Mouse (Mus musculus): ENCODE results near the gene Myoz2. TPM values are rescaled to one million over a fixed set of nuclear protein-coding genes. Genes with fewer than 3 reads are reported as not detected.

Myoz2 gene
- polyA plus RNA-seq (2014; fragmentation: Nextera tagmentation; extraction: Ambion mirVana) = 0.55 TPM in 1 of 2 replicates, not detected in the other

- Histone ChIP-seq H3K27ac (ENCODE audit: low read depth, low read length) (no peak within 1 kb of the TSS), H3K4me3 (ENCODE audit: low read depth, low read length) (no peak within 1 kb of the TSS), H3K9me3 (ENCODE audit: control insufficient read depth, low read length) (no peaks in the 10 kb centered on the region), H3K4me2 (ENCODE audit: low read depth, low read length) (no peak within 1 kb of the TSS), H3K9ac (replicated peaks; ENCODE audit: low read depth, low read length) (no peak within 1 kb of the TSS), H3K27me3 (ENCODE audit: control insufficient read depth, insufficient read depth, low read length) (no peaks in the 10 kb centered on the region), H3K36me3 (ENCODE audit: control insufficient read depth, insufficient read depth, low read length) (no peaks in the 10 kb centered on the region), H3K4me1 (ENCODE audit: control insufficient read depth, insufficient read depth, low read length) (no peaks in the 10 kb centered on the region)
- WGBS = 89% methylated on average over 7 of the region's 7 CpGs
- ATAC-seq (ENCODE audit: low read depth) = no peak
These were observed at the start of gene Myoz2 for GRCm38 (mm10) chr3:123034752-123035151. Gene Myoz2 (minus strand): TSS chr3:123035015.

DNA sequence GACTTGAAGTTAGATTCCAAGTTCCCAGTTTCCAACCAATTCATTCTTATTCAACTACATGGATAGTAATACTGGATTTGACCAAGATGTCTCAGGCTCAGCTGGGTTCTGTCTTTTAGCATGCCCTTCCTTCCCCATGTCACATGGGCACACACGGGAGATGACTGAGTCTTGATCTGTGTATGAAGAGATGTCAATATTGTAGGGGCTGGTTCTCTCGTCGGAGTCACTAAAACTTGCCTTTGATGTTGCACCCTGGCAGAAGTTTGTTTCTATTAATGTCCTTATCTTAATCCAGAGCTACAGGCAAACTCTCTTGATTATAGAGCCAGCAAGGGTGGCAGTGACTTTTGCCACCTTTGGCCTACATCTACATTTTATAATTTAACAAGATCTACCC is 46.9 kb upstream of the Myoz2 start:
- Histone ChIP-seq H3K27me3 (ENCODE audit: control insufficient read depth, insufficient read depth, low read length) (no peaks in the 10 kb centered on the region), H3K4me1 (ENCODE audit: control insufficient read depth, insufficient read depth, low read length) (no peaks in the 10 kb centered on the region), H3K4me2 (ENCODE audit: low read depth, low read length) (no peak overlapping the region), H3K9me3 (ENCODE audit: control insufficient read depth, low read length) (no peaks in the 10 kb centered on the region), H3K27ac (ENCODE audit: low read depth, low read length) (no peak overlapping the region), H3K4me3 (ENCODE audit: low read depth, low read length) (no peak overlapping the region), H3K36me3 (ENCODE audit: control insufficient read depth, insufficient read depth, low read length) (no peaks in the 10 kb centered on the region), H3K9ac (replicated peaks; ENCODE audit: low read depth, low read length) (no peak overlapping the region)
- 97% methylated on average over 3 of the region's 3 CpGs for whole genome bisulfite sequencing
- ATAC-seq (ENCODE audit: low read depth) = no peak

- Histone ChIP-seq H3K27ac (ENCODE audit: low read depth, low read length) (no peak overlapping the region), H3K4me1 (ENCODE audit: control insufficient read depth, insufficient read depth, low read length) (no peaks in the 10 kb centered on the region), H3K36me3 (ENCODE audit: control insufficient read depth, insufficient read depth, low read length) (no peaks in the 10 kb centered on the region), H3K4me2 (ENCODE audit: low read depth, low read length) (no peak overlapping the region), H3K27me3 (ENCODE audit: control insufficient read depth, insufficient read depth, low read length) (no peaks in the 10 kb centered on the region), H3K4me3 (ENCODE audit: low read depth, low read length) (no peak overlapping the region), H3K9ac (replicated peaks; ENCODE audit: low read depth, low read length) (no peak overlapping the region), H3K9me3 (ENCODE audit: control insufficient read depth, low read length) (no peaks in the 10 kb centered on the region)
- WGBS = 52% methylated on average over 7 of the region's 7 CpGs
- ATAC-seq (ENCODE audit: low read depth) = no peak
These were observed 46.1 kb upstream of the Myoz2 start for GRCm38 (mm10) chr3:123080943-123081342.

- Histone ChIP-seq H3K36me3 (ENCODE audit: control insufficient read depth, insufficient read depth, low read length) (no peaks in the 10 kb centered on the region), H3K4me1 (ENCODE audit: control insufficient read depth, insufficient read depth, low read length) (no peaks in the 10 kb centered on the region), H3K9ac (replicated peaks; ENCODE audit: low read depth, low read length) (no peak overlapping the region), H3K4me3 (ENCODE audit: low read depth, low read length) (no peak overlapping the region), H3K9me3 (ENCODE audit: control insufficient read depth, low read length) (no peaks in the 10 kb centered on the region), H3K27me3 (ENCODE audit: control insufficient read depth, insufficient read depth, low read length) (no peaks in the 10 kb centered on the region), H3K27ac (ENCODE audit: low read depth, low read length) (no peak overlapping the region), H3K4me2 (ENCODE audit: low read depth, low read length) (no peak overlapping the region)
- WGBS = 74% methylated on average over 19 of the region's 19 CpGs
- no peak for ATAC-seq (ENCODE audit: low read depth)
These were observed 45.4 kb upstream of the Myoz2 start for GRCm38 (mm10) chr3:123080017-123080725.

DNA sequence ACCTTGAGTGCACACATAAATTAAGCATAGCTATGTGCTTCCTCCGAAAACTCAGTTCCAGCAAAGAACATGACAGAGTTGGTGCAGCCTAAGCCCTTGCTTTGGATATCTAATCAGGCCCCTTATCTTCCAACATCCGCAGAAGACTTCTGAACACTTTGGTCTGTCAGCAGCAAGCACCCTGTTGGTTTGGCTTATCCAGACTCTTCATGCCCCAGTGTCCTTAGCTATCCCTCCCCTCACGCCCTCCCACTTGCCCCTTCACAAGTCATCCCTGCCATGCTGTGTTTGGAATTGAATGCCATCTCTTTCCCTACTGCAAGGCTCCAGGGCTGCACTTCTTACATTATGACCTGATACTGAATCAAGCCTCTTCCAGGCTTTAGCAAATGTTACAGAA is 40.9 kb upstream of the Myoz2 start:
- Histone ChIP-seq H3K27me3 (ENCODE audit: control insufficient read depth, insufficient read depth, low read length) (no peaks in the 10 kb centered on the region), H3K36me3 (ENCODE audit: control insufficient read depth, insufficient read depth, low read length) (no peaks in the 10 kb centered on the region), H3K4me2 (ENCODE audit: low read depth, low read length) (no peak overlapping the region), H3K4me1 (ENCODE audit: control insufficient read depth, insufficient read depth, low read length) (no peaks in the 10 kb centered on the region), H3K27ac (ENCODE audit: low read depth, low read length) (no peak overlapping the region), H3K9ac (replicated peaks; ENCODE audit: low read depth, low read length) (no peak overlapping the region), H3K4me3 (ENCODE audit: low read depth, low read length) (no peak overlapping the region), H3K9me3 (ENCODE audit: control insufficient read depth, low read length) (no peaks in the 10 kb centered on the region)
- no peak for ATAC-seq (ENCODE audit: low read depth)
- WGBS = 89% methylated on average over 3 of the region's 3 CpGs

DNA sequence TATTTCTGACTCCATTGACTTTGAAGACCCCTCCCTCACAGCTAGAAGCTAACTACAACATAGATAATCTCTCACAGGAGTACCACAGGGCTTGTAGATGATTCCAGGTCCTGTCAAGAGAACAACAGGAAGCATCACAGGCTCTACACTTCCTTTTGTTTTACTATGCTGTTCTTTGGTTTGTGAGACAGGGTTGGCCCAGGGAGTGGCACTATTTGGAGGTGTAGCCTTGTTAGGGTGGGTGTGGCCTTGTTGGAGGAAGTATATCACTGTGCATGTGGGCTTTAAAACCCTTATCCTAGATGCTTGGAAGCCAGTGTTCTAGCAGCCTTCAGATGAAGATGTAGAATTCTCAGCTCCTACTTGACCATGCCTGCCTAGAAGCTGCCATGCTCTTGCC is 40.2 kb upstream of the Myoz2 start:
- H3K9me3 ChIP-seq (ENCODE audit: control insufficient read depth, low read length) = no peaks in the 10 kb centered on the region
- no peak overlapping the region for H3K4me2 ChIP-seq (ENCODE audit: low read depth, low read length)
- no peaks in the 10 kb centered on the region for H3K4me1 ChIP-seq (ENCODE audit: control insufficient read depth, insufficient read depth, low read length)
- H3K36me3 ChIP-seq (ENCODE audit: control insufficient read depth, insufficient read depth, low read length) = no peaks in the 10 kb centered on the region
- ATAC-seq (ENCODE audit: low read depth) = no peak
- H3K9ac ChIP-seq (replicated peaks; ENCODE audit: low read depth, low read length) = no peak overlapping the region
- H3K27ac ChIP-seq (ENCODE audit: low read depth, low read length) = no peak overlapping the region
- no peaks in the 10 kb centered on the region for H3K27me3 ChIP-seq (ENCODE audit: control insufficient read depth, insufficient read depth, low read length)
- no peak overlapping the region for H3K4me3 ChIP-seq (ENCODE audit: low read depth, low read length)

- no peaks in the 10 kb centered on the region for H3K27me3 ChIP-seq (ENCODE audit: control insufficient read depth, insufficient read depth, low read length)
- ATAC-seq (ENCODE audit: low read depth) = no peak
- H3K27ac ChIP-seq (ENCODE audit: low read depth, low read length) = no peak overlapping the region
- no peak overlapping the region for H3K4me2 ChIP-seq (ENCODE audit: low read depth, low read length)
- H3K4me3 ChIP-seq (ENCODE audit: low read depth, low read length) = no peak overlapping the region
- no peaks in the 10 kb centered on the region for H3K4me1 ChIP-seq (ENCODE audit: control insufficient read depth, insufficient read depth, low read length)
- H3K9me3 ChIP-seq (ENCODE audit: control insufficient read depth, low read length) = no peaks in the 10 kb centered on the region
- H3K36me3 ChIP-seq (ENCODE audit: control insufficient read depth, insufficient read depth, low read length) = no peaks in the 10 kb centered on the region
- H3K9ac ChIP-seq (replicated peaks; ENCODE audit: low read depth, low read length) = no peak overlapping the region
These were observed 38.5 kb upstream of the Myoz2 start for GRCm38 (mm10) chr3:123073351-123073750.

GRCm38 (mm10) chr3:123072472-123072871 is 37.7 kb upstream of the Myoz2 start:
- H3K27ac ChIP-seq (ENCODE audit: low read depth, low read length) = no peak overlapping the region
- no peak overlapping the region for H3K9ac ChIP-seq (replicated peaks; ENCODE audit: low read depth, low read length)
- no peak overlapping the region for H3K4me2 ChIP-seq (ENCODE audit: low read depth, low read length)
- no peak for ATAC-seq (ENCODE audit: low read depth)
- no peaks in the 10 kb centered on the region for H3K9me3 ChIP-seq (ENCODE audit: control insufficient read depth, low read length)
- no peak overlapping the region for H3K4me3 ChIP-seq (ENCODE audit: low read depth, low read length)
- H3K4me1 ChIP-seq (ENCODE audit: control insufficient read depth, insufficient read depth, low read length) = no peaks in the 10 kb centered on the region
- WGBS = no CpG with 5 or more reads among the region's 1 CpGs
- H3K27me3 ChIP-seq (ENCODE audit: control insufficient read depth, insufficient read depth, low read length) = no peaks in the 10 kb centered on the region
- no peaks in the 10 kb centered on the region for H3K36me3 ChIP-seq (ENCODE audit: control insufficient read depth, insufficient read depth, low read length)

DNA sequence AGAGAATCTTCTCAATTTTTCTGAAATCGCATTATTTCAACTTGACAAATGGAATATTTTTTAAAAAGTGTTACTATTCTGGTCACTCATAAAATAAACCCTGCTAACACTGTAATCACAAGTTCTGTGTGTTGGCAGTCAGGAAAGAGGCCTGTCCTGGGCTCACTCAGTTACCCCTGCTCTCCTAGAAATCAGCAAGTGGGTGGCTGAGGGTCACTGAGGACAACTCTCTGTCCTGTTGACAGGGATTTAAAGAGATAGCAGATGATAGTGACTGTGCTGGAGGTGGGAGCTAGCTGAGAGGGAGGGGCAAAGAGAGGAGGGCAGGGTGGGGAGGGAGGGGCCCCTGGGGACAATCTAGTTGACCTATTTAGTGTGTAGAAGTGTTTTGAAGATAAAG is 36.2 kb upstream of the Myoz2 start:
- Histone ChIP-seq H3K4me3 (ENCODE audit: low read depth, low read length) (no peak overlapping the region), H3K27me3 (ENCODE audit: control insufficient read depth, insufficient read depth, low read length) (no peaks in the 10 kb centered on the region), H3K4me2 (ENCODE audit: low read depth, low read length) (no peak overlapping the region), H3K9ac (replicated peaks; ENCODE audit: low read depth, low read length) (no peak overlapping the region), H3K27ac (ENCODE audit: low read depth, low read length) (no peak overlapping the region), H3K36me3 (ENCODE audit: control insufficient read depth, insufficient read depth, low read length) (no peaks in the 10 kb centered on the region), H3K9me3 (ENCODE audit: control insufficient read depth, low read length) (no peaks in the 10 kb centered on the region), H3K4me1 (ENCODE audit: control insufficient read depth, insufficient read depth, low read length) (no peaks in the 10 kb centered on the region)
- no peak for ATAC-seq (ENCODE audit: low read depth)
- 98% methylated on average over 1 of the region's 1 CpGs for WGBS
